Mouse (Mus musculus) adrenal gland, postnatal 25 days (tissue): ENCODE measurements at regions not wholly inside any gene's neighbourhood (a gene's known extent, or its start where the extent isn't known, plus 50 kb on each side); places are given as distances from the start of the nearest gene placed in this dataset.
A peak's percentile ranks its signal among the peaks of the same experiment; 100 is the strongest.

Source experiments
- DNase-seq: peaks from one replicate; pipeline ENCODE4 v3.0.0; 2021; ENCODE audit warnings: mixed read lengths

GRCm38 (mm10) chr17:87867611-87868010 is 53.2 kb upstream of the Rpl36-ps4 start:
- no peak for DNase-seq

- no peak for DNase-seq
Observed at GRCm38 (mm10) chr17:87866719-87867318, 54.0 kb upstream of the Rpl36-ps4 start.

GRCm38 (mm10) chr17:87866165-87866564 is 54.6 kb upstream of the Rpl36-ps4 start:
- DNase-seq = no peak

- DNase-seq = no peak
Observed at GRCm38 (mm10) chr17:87865439-87865838, 55.3 kb upstream of the Rpl36-ps4 start.

GRCm38 (mm10) chr17:87864842-87865241 is 55.9 kb upstream of the Rpl36-ps4 start:
- DNase-seq = no peak

GRCm38 (mm10) chr17:87861587-87861986 is 59.2 kb upstream of the Rpl36-ps4 start:
- peak; percentile 28 for DNase-seq

- DNase-seq = peak; percentile 41
Observed at GRCm38 (mm10) chr17:87851456-87851855, 53.7 kb upstream of the Kcnk12 start.

GRCm38 (mm10) chr17:87849897-87850296 is 52.1 kb upstream of the Kcnk12 start:
- peak; percentile 28 for DNase-seq

- DNase-seq = no peak
Observed at GRCm38 (mm10) chr17:87849421-87849820, 51.6 kb upstream of the Kcnk12 start.

- DNase-seq = peak; percentile 13
Observed at GRCm38 (mm10) chr17:87848964-87849363, 51.2 kb upstream of the Kcnk12 start.
